Mouse (Mus musculus): ENCODE measurements around the gene Samd4b. TPM values are rescaled to one million over a fixed set of nuclear protein-coding genes. Genes with fewer than 3 reads are reported as not detected.

The Samd4b gene
- polyA plus RNA-seq, 1 experiment: 25.2 TPM

GRCm38 (mm10) chr7:28565407-28565806 is 32.5 kb downstream of the Samd4b start:
- Histone ChIP-seq H3K4me3 (replicated peaks; ENCODE audit: control insufficient read depth, low read depth, low read length) (no peak overlapping the region), H3K4me1 (ENCODE audit: control insufficient read depth, insufficient read depth, low read length) (peaks cover 1% of the 10 kb centered on the region; the same call in 1 of the 2 replicates), H3K27ac (ENCODE audit: control insufficient read depth, insufficient read depth, low read depth, low read length, poor library complexity) (no peak overlapping the region; the same call in 1 of the 2 replicates)
- 60% methylated on average over 5 of the region's 5 CpGs for WGBS
- no peak for TF ChIP-seq CTCF (IDR thresholded peaks at IDR 0.05; ENCODE audit: control insufficient read depth, insufficient read depth, low read length)
- no peak for TF ChIP-seq POLR2A (IDR thresholded peaks at IDR 0.05; ENCODE audit: borderline replicate concordance, control insufficient read depth, low read depth, low read length)

DNA sequence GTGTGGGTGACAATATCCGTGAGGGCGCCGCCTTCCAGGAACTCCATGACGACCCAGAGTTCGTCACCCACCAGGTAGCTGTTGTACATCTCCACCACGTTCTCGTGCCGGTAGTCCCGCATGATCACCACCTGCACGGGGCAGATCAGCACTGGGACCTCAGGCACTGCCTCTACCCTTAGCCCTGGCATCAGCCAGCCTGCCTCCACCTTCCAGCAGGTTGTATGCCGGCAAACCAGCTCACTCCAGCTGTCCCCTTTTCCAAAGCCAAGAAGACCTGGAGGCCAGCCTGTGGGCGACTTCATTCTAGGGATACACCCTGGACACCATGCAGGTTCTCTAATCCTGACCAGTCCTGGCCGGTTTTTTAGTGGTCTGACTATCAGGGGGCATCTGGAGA is 35.0 kb downstream of the Samd4b start:
- no peaks in the 10 kb centered on the region for H3K4me1 ChIP-seq (ENCODE audit: control insufficient read depth, insufficient read depth, low read length)
- no peak overlapping the region for H3K27ac ChIP-seq (ENCODE audit: control insufficient read depth, insufficient read depth, low read depth, low read length, poor library complexity)
- H3K4me3 ChIP-seq (replicated peaks; ENCODE audit: control insufficient read depth, low read depth, low read length): no peak overlapping the region
- TF ChIP-seq POLR2A (IDR thresholded peaks at IDR 0.05; ENCODE audit: borderline replicate concordance, control insufficient read depth, low read depth, low read length) (no peak), CTCF (IDR thresholded peaks at IDR 0.05; ENCODE audit: control insufficient read depth, insufficient read depth, low read length) (no peak)
- 90% methylated on average over 13 of the region's 13 CpGs for WGBS

DNA sequence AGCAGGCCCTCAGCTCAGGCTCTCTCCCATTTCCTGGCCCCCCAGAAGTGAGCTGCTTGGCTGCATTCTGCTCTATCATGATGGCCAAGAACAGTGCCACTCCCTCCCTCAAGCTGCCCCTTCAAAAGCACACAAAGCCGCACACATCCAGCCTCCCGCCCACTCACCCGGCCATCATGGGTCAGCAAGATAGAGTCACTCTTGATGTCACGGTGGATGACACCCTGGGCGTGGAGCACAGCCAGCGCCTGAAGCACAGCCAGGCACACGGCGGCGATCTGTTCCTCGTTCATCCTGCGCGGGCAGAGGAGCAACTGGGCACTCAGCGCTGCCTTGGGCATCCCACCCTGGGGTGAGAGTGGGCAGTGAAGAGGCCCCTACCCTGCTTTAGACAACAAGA is 35.6 kb downstream of the Samd4b start:
- H3K4me1 ChIP-seq (ENCODE audit: control insufficient read depth, insufficient read depth, low read length): no peaks in the 10 kb centered on the region
- WGBS: 89% methylated on average over 13 of the region's 13 CpGs
- TF ChIP-seq POLR2A (IDR thresholded peaks at IDR 0.05; ENCODE audit: borderline replicate concordance, control insufficient read depth, low read depth, low read length) (no peak), CTCF (IDR thresholded peaks at IDR 0.05; ENCODE audit: control insufficient read depth, insufficient read depth, low read length) (no peak)
- no peak overlapping the region for H3K27ac ChIP-seq (ENCODE audit: control insufficient read depth, insufficient read depth, low read depth, low read length, poor library complexity)
- no peak overlapping the region for H3K4me3 ChIP-seq (replicated peaks; ENCODE audit: control insufficient read depth, low read depth, low read length)

- 90% methylated on average over 11 of the region's 11 CpGs for WGBS
- Histone ChIP-seq H3K27ac (ENCODE audit: control insufficient read depth, insufficient read depth, low read depth, low read length, poor library complexity) (no peak overlapping the region), H3K4me1 (ENCODE audit: control insufficient read depth, insufficient read depth, low read length) (no peaks in the 10 kb centered on the region), H3K4me3 (replicated peaks; ENCODE audit: control insufficient read depth, low read depth, low read length) (no peak overlapping the region)
- no peak for TF ChIP-seq POLR2A (IDR thresholded peaks at IDR 0.05; ENCODE audit: borderline replicate concordance, control insufficient read depth, low read depth, low read length)
- no peak for TF ChIP-seq CTCF (IDR thresholded peaks at IDR 0.05; ENCODE audit: control insufficient read depth, insufficient read depth, low read length)
Observed at GRCm38 (mm10) chr7:28561967-28562366, 36.0 kb downstream of the Samd4b start.

GRCm38 (mm10) chr7:28560856-28561255 is 37.1 kb downstream of the Samd4b start:
- TF ChIP-seq POLR2A (IDR thresholded peaks at IDR 0.05; ENCODE audit: borderline replicate concordance, control insufficient read depth, low read depth, low read length) (no peak), CTCF (IDR thresholded peaks at IDR 0.05; ENCODE audit: control insufficient read depth, insufficient read depth, low read length) (no peak)
- WGBS: 84% methylated on average over 10 of the region's 10 CpGs
- Histone ChIP-seq H3K27ac (ENCODE audit: control insufficient read depth, insufficient read depth, low read depth, low read length, poor library complexity) (no peak overlapping the region), H3K4me3 (replicated peaks; ENCODE audit: control insufficient read depth, low read depth, low read length) (no peak overlapping the region), H3K4me1 (ENCODE audit: control insufficient read depth, insufficient read depth, low read length) (no peaks in the 10 kb centered on the region)

DNA sequence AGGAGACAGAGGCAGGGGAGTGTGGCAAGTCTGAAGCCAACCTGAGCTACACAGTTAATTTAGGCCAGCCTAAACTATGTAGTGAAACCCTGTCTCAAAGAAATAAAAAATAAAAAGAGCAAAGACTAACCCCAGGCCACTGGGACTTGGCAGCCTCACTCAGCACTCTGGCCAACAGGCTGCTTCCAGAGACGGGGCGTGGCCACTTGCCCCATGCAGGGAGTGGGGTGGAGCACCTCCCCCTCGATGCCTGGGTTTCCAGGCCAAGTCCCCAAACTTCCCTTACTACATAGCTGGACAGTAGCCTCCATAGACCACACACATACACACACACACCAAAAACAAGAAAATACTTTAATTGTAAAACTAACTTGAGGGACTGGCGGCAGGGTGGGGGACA is 39.5 kb downstream of the Samd4b start:
- no peak for TF ChIP-seq CTCF (IDR thresholded peaks at IDR 0.05; ENCODE audit: control insufficient read depth, insufficient read depth, low read length)
- no peak for TF ChIP-seq POLR2A (IDR thresholded peaks at IDR 0.05; ENCODE audit: borderline replicate concordance, control insufficient read depth, low read depth, low read length)
- WGBS: 56% methylated on average over 4 of the region's 4 CpGs
- H3K4me3 ChIP-seq (replicated peaks; ENCODE audit: control insufficient read depth, low read depth, low read length): no peak overlapping the region
- no peak overlapping the region for H3K27ac ChIP-seq (ENCODE audit: control insufficient read depth, insufficient read depth, low read depth, low read length, poor library complexity)
- no peaks in the 10 kb centered on the region for H3K4me1 ChIP-seq (ENCODE audit: control insufficient read depth, insufficient read depth, low read length)

DNA sequence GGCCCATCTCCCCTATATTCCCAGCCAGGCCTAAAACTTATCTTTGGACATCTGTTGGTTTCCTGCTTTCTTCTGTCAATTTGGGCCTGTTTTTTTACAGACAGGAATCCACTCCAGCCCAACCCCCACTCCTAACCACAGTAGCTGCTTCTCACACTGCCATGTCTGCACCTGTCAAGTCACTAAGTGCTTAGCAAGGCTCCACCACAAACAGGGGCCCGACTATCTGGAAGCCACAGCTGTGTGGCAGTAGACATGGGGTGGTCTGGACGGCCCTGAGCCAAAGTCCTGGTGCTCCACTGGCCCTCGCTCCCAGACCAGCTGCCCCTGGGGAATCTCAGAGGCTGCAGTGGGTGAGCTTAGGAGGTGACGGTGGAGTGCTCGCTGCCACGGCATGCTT is 40.2 kb downstream of the Samd4b start:
- H3K4me3 ChIP-seq (replicated peaks; ENCODE audit: control insufficient read depth, low read depth, low read length): no peak overlapping the region
- H3K27ac ChIP-seq (ENCODE audit: control insufficient read depth, insufficient read depth, low read depth, low read length, poor library complexity): peak overlapping the region; percentile 25; the same call in 1 of the 2 replicates
- WGBS: 29% methylated on average over 6 of the region's 6 CpGs
- TF ChIP-seq POLR2A (IDR thresholded peaks at IDR 0.05; ENCODE audit: borderline replicate concordance, control insufficient read depth, low read depth, low read length) (no peak), CTCF (IDR thresholded peaks at IDR 0.05; ENCODE audit: control insufficient read depth, insufficient read depth, low read length) (no peak)
- no peaks in the 10 kb centered on the region for H3K4me1 ChIP-seq (ENCODE audit: control insufficient read depth, insufficient read depth, low read length)

DNA sequence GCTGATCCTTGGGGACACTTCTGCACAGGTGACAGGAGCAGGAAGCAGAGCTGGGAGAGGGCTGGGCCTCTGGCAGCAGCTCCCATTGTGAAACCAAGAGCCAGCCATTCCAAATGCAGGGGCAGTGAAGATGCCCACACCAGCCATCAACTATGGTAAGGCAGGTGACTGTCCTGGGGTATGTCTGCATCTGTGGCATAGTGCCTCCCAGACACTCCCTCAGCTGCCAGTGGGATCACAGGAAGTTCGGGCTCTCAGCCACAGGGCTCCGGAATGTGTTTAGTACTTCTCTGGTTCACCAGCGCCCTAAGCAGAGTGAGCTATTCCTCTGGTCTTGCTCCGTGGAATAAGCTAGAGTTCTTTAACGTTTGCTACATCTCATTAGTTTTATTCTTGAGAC is 40.9 kb downstream of the Samd4b start:
- no peak overlapping the region for H3K4me3 ChIP-seq (replicated peaks; ENCODE audit: control insufficient read depth, low read depth, low read length)
- 72% methylated on average over 5 of the region's 5 CpGs for WGBS
- no peaks in the 10 kb centered on the region for H3K4me1 ChIP-seq (ENCODE audit: control insufficient read depth, insufficient read depth, low read length)
- TF ChIP-seq POLR2A (IDR thresholded peaks at IDR 0.05; ENCODE audit: borderline replicate concordance, control insufficient read depth, low read depth, low read length): no peak
- TF ChIP-seq CTCF (IDR thresholded peaks at IDR 0.05; ENCODE audit: control insufficient read depth, insufficient read depth, low read length): no peak
- H3K27ac ChIP-seq (ENCODE audit: control insufficient read depth, insufficient read depth, low read depth, low read length, poor library complexity): no peak overlapping the region

DNA sequence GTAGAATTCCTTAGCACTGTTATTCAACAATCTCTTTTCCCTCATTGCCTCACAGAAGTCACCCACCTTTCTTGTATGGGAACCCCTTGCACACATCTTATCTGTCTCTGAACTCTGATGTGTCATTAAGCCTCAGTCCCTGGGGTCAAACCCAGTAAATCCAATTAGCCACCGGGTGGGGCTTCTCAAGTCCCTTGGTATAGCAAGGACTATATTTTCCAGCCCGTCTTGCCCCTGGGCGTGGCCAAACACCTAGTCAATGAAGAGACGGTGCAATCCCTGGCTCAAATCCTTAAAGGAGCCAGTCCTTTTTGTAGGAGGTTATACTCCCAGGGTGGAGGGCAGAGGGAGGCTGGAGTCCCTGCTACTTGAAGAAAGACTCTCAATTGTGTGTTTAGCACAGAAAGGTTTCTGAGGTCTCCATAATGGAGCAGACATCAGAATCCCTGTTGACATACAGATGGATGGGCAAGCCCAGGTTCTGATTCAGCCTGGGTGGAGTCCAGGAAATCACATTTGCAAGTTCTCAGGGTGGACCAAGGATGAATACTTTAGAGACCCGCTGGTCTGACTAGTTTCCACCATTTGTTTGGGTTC is 41.9 kb downstream of the Samd4b start:
- no peaks in the 10 kb centered on the region for H3K4me1 ChIP-seq (ENCODE audit: control insufficient read depth, insufficient read depth, low read length)
- TF ChIP-seq POLR2A (IDR thresholded peaks at IDR 0.05; ENCODE audit: borderline replicate concordance, control insufficient read depth, low read depth, low read length) (no peak), CTCF (IDR thresholded peaks at IDR 0.05; ENCODE audit: control insufficient read depth, insufficient read depth, low read length) (no peak)
- WGBS: 57% methylated on average over 5 of the region's 5 CpGs

More for the DNA sequence above, 41.9 kb downstream of the Samd4b start:
- no peak overlapping the region for H3K4me3 ChIP-seq (replicated peaks; ENCODE audit: control insufficient read depth, low read depth, low read length)
- H3K27ac ChIP-seq (ENCODE audit: control insufficient read depth, insufficient read depth, low read depth, low read length, poor library complexity): no peak overlapping the region

Data from bone marrow, adult 2 months (tissue).